Mouse (Mus musculus) forebrain, embryonic 11.5 days (tissue): ENCODE data around the gene Kcnk18. TPM values are rescaled to one million over a fixed set of nuclear protein-coding genes. Genes with fewer than 3 reads are reported as not detected.
A peak's percentile ranks its signal among the peaks of the same experiment; 100 is the strongest.

ENCODE experiments used
- ATAC-seq: fragments of 200-750 bp; cut with Nextera tagmentation; replicated peaks from 2 replicates; pipeline ENCODE4 v1.8.0; 2017; ENCODE audit warnings: moderate TSS enrichment; ENCODE audit not compliant: low FRiP score
- DNase-seq: peaks from one replicate; pipeline ENCODE4 v3.0.0-alpha.2; 2017; ENCODE audit warnings: low spot score
- H3K27ac ChIP-seq: fragments of 300-500 bp; sonication (generic); 2 replicates; pipeline ENCODE4 v1.5.1; 2014; ENCODE audit warnings: low read depth, low read length
- H3K27me3 ChIP-seq: fragments of 300-500 bp; sonication (generic); 2 replicates; pipeline ENCODE4 v1.6.1; 2014; ENCODE audit warnings: mild to moderate bottlenecking, low read length, mixed read lengths; ENCODE audit not compliant: control insufficient read depth, insufficient read depth
- H3K36me3 ChIP-seq: fragments of 300-500 bp; sonication (generic); 2 replicates; pipeline ENCODE4 v1.6.1; 2014; ENCODE audit warnings: mild to moderate bottlenecking, low read length, moderate library complexity, mixed read lengths; ENCODE audit not compliant: control insufficient read depth, insufficient read depth
- H3K4me1 ChIP-seq: fragments of 300-500 bp; sonication (generic); replicated peaks from 2 replicates; pipeline ENCODE4 v1.6.1; 2014; ENCODE audit warnings: low read length, mixed read lengths; ENCODE audit not compliant: control insufficient read depth, insufficient read depth
- H3K4me2 ChIP-seq: fragments of 300-500 bp; sonication (generic); 2 replicates; pipeline ENCODE4 v1.6.1; 2014; ENCODE audit warnings: low read depth, mild to moderate bottlenecking, low read length, moderate library complexity, mixed read lengths; ENCODE audit not compliant: severe bottlenecking
- H3K4me3 ChIP-seq: fragments of 300-500 bp; sonication (generic); 2 replicates; pipeline ENCODE4 v1.5.1; 2014; ENCODE audit warnings: low read depth, low read length
- H3K9ac ChIP-seq: fragments of 300-500 bp; sonication (generic); 2 replicates; pipeline ENCODE4 v1.6.1; 2014; ENCODE audit warnings: low read length
- H3K9me3 ChIP-seq: fragments of 300-500 bp; sonication (generic); 2 replicates; pipeline ENCODE4 v1.6.1; 2016; ENCODE audit warnings: low read length, mixed read lengths; ENCODE audit not compliant: control insufficient read depth
- WGBS: fragments of 180-500 bp; shearing (Covaris S2); extraction: QIAGEN DNeasy Blood & Tissue Kit; methylation state at CpG from one replicate; pipeline ENCODE4 v1.1.7; 2014; 5-methylcytosine and 5-hydroxymethylcytosine counted together
- polyA plus RNA-seq: library from polyadenylated mRNA; unstranded; fragments of >200 nt; fragmentation: Nextera tagmentation; extraction: Ambion mirVana; gene quantifications from 2 replicates; pipeline ENCODE4 v1.2.1, GENCODE M21; 2014

The Kcnk18 gene
- polyA plus RNA-seq = not detected in 2 replicates

DNA sequence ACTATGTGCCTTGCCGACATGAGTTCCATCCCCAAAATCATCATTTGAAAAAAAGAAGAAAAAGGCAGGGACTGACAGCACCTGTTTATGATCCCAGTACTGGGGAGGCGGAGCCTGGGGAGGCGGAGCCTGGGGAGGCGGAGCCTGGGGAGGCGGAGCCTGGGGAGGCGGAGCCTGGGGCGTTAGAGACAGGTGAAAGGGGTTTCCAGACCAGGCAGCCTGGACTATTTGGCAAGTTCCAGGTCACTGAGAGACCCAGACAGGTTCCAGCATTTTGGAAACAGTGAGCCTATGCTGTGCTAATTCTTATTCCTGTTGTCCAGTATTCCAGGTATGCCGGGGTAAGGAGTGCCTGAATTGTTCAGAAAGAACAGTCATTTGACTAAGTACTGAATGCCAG, at the start of gene Kcnk18:
Gene Kcnk18, plus strand, starts transcription at position 224 of the 400 bp plus-strand sequence.
- DNase-seq (no peak), ATAC-seq (no peak)
- no peak within 1 kb of the TSS for H3K27ac ChIP-seq
- H3K4me1 ChIP-seq = no peaks in the 10 kb centered on the region
- H3K9me3 ChIP-seq = no peaks in the 10 kb centered on the region
- H3K27me3 ChIP-seq = no peaks in the 10 kb centered on the region
- WGBS = 91% methylated on average over 8 of the region's 8 CpGs
- no peak within 1 kb of the TSS for H3K9ac ChIP-seq
- H3K36me3 ChIP-seq = no peaks in the 10 kb centered on the region
- no peak within 1 kb of the TSS for H3K4me2 ChIP-seq
- no peak within 1 kb of the TSS for H3K4me3 ChIP-seq

DNA sequence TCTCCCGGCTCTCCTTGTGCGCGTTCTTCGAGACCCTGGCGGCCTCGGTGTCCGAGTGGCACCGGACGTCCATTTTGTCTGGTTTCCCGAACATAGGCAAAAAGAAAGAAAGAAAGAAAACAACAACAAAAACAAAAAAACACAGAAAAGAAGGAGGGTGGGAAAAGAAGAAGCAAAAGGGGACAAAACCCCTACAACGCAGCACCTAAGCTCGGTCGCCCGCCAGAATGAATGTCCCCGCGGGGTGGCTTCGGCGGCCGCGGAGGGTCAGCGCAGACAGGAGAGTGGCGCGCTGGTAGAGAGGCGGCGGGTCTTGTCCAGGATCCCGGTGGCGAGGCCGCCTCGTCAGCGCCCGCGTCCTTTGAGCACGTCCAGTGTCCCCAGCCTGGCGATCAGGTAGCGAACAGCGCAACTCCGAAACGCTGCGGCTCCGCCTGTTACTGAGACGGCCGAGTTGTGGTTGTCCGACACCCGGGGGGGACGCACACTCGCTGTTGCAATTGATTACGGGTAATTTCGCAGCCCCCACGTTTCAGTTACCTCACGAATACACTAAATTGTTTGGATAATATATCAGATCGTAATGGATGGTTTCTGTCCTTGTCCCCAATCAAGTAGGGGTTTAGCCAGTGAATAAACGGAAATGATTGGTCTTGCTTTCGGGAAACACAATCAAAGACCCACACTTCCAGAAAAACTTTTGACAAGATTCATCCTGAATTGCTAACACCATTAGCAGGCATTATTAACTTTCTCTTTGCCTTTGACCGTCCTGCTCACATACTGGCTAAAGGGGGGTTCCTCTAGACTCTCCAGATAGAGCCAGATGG, 48.9 kb upstream of the Kcnk18 start, which contains the start of gene Vax1:
Gene Vax1, minus strand, starts transcription at position 121 of the 830 bp plus-strand sequence.
- Histone ChIP-seq H3K36me3 (no peaks in the 10 kb centered on the region), H3K4me1 (peaks cover 16% of the 10 kb centered on the region), H3K4me2 (peak within 1 kb of the TSS; percentile 63), H3K27ac (peak within 1 kb of the TSS; percentile 91), H3K27me3 (peaks cover 85% of the 10 kb centered on the region), H3K9me3 (no peaks in the 10 kb centered on the region), H3K4me3 (peak within 1 kb of the TSS; percentile 52), H3K9ac (peak within 1 kb of the TSS; percentile 91)
- WGBS = under 1% methylated on average over 54 of the region's 54 CpGs
- DNase-seq (peak; percentile 80), ATAC-seq (peak; percentile 37; the same call in 1 of the 2 replicates)

DNA sequence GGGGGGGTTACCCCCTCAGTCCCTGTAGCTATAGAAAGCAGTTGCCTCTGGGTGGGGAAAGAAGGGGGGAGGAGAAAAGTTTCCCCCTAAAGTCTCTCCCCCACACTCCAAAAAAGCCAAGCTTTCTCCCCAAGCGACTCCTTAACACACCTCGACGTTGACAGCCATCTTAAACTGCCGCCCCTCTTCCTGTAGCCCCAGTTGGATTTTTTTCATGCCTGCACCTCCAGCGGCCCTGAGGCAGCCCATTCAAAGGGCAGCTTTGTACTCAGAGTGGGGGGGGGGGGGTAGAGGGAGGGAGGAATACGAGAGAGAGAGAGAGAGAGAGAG, 48.3 kb upstream of the Kcnk18 start:
- Histone ChIP-seq H3K4me2 (peak overlapping the region; percentile 63; the same call in 1 of the 2 replicates), H3K27ac (peak overlapping the region; percentile 91), H3K9me3 (no peaks in the 10 kb centered on the region), H3K36me3 (no peaks in the 10 kb centered on the region), H3K9ac (peak overlapping the region; percentile 91), H3K4me1 (peaks cover 16% of the 10 kb centered on the region), H3K4me3 (peak overlapping the region; percentile 52), H3K27me3 (peaks cover 86% of the 10 kb centered on the region)
- WGBS = 0% methylated on average over 6 of the region's 6 CpGs
- peak; percentile 60 for ATAC-seq
- DNase-seq = peak; percentile 78

DNA sequence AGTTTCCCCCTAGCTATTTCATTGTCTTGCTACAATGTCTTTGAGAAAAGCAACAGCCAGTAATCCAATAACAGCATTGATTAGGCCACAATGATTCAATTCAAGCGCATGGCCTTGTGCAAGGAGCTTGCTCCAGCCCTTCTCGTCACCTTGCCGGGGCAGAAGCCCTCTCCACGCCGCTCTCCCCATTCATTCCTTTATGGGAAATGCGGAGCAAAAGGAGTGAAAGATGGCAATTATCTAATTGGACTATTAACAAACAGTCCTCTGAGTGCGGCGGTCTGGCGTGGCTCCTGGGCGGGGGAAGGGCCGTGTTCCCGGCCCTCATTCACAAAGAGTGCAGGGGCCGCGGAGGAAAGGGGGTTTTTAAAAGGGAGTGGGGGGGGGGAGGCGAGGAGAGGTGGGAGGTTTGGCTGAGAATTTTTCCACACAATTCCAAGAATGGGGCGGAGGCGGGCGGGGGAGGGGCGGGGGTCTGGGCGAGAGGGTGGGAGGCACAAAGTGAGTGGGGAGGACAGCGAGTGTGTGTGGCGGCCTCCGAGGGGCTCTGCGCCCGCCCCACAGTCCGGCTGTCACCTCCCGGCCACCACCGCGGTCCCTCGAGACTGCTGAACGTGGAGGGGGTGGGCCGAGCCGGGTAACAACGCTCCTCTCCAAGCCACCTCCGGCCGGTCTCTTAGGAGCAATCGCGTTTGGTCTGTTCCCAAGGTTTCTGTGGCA, 47.7 kb upstream of the Kcnk18 start:
- Histone ChIP-seq H3K36me3 (no peaks in the 10 kb centered on the region), H3K4me1 (peaks cover 12% of the 10 kb centered on the region), H3K4me2 (peak overlapping the region; percentile 63), H3K27me3 (peaks cover 86% of the 10 kb centered on the region), H3K4me3 (peak overlapping the region; percentile 52), H3K27ac (peak overlapping the region; percentile 91), H3K9me3 (no peaks in the 10 kb centered on the region), H3K9ac (peak overlapping the region; percentile 51)
- WGBS = under 1% methylated on average over 37 of the region's 38 CpGs
- ATAC-seq (peak; percentile 81), DNase-seq (peak; percentile 86)

DNA sequence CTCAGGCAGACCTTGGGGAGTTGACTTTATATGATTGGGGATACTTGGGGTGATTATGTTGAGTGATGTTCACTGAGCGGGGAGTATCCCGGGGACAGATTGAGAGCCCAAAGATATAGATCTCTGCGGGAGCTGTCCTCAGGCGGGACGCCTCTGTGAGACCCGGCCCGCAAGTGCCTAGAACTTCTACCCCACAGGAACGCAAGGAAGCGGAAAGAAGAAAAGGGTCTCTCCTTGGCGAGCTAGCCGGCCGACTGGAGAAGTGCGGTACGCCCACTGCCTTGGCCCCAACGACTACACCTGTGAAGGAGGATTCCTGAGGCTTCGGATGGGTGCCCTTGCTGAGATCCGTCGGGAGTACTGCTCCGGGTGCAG, 47.2 kb upstream of the Kcnk18 start:
- Histone ChIP-seq H3K9ac (peak overlapping the region; percentile 51), H3K27ac (peak overlapping the region; percentile 78), H3K36me3 (no peaks in the 10 kb centered on the region), H3K4me1 (peaks cover 10% of the 10 kb centered on the region), H3K4me3 (peak overlapping the region; percentile 52), H3K4me2 (peak overlapping the region; percentile 63; the same call in 1 of the 2 replicates), H3K9me3 (no peaks in the 10 kb centered on the region), H3K27me3 (peaks cover 84% of the 10 kb centered on the region)
- DNase-seq (peak; percentile 65), ATAC-seq (peak; percentile 19)
- WGBS = 1% methylated on average over 19 of the region's 19 CpGs

DNA sequence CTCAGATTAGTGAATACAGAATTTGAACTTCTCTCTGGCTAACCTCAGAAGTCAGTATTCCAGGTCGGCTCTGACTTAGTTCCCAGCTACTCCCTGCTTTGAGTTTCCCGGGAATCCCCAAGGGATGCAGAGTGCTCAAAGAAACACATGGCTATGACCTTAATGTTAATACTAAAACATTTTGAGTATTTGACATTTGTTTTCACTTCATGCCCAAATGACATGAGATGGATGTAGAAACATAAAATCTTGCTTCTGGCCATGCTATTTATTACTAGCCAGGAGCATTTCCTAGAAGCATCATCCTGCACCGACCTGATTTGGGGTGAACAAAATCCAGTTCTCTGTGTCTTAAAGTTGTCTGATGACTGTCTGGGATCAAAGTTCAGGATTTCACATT, 46.2 kb upstream of the Kcnk18 start:
- ATAC-seq (no peak), DNase-seq (peak; percentile 26)
- Histone ChIP-seq H3K9me3 (no peaks in the 10 kb centered on the region), H3K27ac (no peak overlapping the region), H3K4me3 (peak overlapping the region; percentile 52; the same call in 1 of the 2 replicates), H3K27me3 (peaks cover 78% of the 10 kb centered on the region), H3K4me1 (peaks cover 10% of the 10 kb centered on the region), H3K9ac (no peak overlapping the region), H3K36me3 (no peaks in the 10 kb centered on the region), H3K4me2 (no peak overlapping the region; the same call in 1 of the 2 replicates)
- WGBS = 4% methylated on average over 3 of the region's 3 CpGs

DNA sequence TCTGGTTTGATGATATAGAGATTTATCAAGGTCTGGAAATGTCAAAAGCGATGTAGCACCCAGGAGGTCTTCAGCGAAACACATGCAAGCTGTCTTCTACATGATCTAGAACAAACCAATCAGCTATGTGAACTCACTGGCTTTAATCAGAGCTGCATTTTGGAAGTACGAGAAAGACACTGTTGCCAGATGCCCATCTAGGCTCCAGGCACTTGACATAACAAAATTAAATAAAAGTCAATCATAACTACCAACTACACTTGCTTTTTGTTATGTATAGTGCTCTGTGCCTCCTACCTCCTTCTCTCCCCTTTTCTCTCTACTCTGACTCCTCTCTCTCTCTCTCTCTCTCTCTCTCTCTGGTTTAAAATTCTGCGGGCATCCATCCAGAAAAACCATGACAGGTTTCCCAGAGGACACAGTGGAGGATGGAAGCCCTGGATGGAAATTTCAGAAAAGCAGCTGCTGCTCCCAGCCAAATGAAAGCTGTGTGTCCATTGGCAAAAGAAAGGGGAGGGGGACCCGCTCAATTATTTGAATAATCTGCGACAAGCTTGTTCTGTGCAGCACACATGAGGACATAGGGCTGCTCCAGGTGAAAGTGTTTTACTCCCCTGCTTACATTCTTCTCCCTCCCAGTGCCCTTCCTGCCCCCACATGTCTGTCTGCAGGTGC, 45.5 kb upstream of the Kcnk18 start:
- ATAC-seq = no peak
- Histone ChIP-seq H3K9ac (no peak overlapping the region; the same call in 1 of the 2 replicates), H3K4me1 (peaks cover 10% of the 10 kb centered on the region), H3K4me2 (peak overlapping the region; percentile 21; the same call in 1 of the 2 replicates), H3K27ac (no peak overlapping the region), H3K4me3 (no peak overlapping the region), H3K36me3 (no peaks in the 10 kb centered on the region), H3K27me3 (peaks cover 72% of the 10 kb centered on the region), H3K9me3 (no peaks in the 10 kb centered on the region)
- WGBS = 11% methylated on average over 6 of the region's 6 CpGs
- DNase-seq = peak; percentile 20

DNA sequence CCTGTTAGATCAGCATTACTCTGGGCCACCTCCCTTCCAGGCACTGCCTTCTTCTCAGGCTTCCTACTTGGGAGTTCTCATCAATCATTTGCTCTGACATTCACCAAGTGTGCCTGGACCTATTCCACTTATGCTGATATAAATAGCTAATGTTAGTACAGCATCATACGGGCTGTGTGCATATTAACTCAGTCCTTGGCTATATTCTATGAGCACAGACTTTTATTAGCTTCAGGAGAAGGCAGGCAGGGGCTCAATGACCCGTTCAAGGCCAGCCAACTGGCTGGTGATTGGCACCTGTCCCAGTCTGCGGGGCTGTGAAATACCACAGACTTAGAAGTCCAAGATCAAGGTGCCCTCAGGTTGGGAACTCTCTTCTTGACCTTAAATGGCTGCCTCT, 35.0 kb upstream of the Kcnk18 start:
- Histone ChIP-seq H3K9ac (no peak overlapping the region), H3K9me3 (no peaks in the 10 kb centered on the region), H3K4me2 (no peak overlapping the region), H3K4me1 (no peaks in the 10 kb centered on the region; the same call in 1 of the 2 replicates), H3K27me3 (peaks cover 21% of the 10 kb centered on the region), H3K36me3 (no peaks in the 10 kb centered on the region), H3K27ac (no peak overlapping the region), H3K4me3 (no peak overlapping the region)
- no peak for ATAC-seq
- WGBS = 72% methylated on average over 3 of the region's 3 CpGs
- DNase-seq = no peak
